Mouse (Mus musculus) CH12.LX (cell line): ENCODE measurements around the gene Krt24. TPM values are rescaled to one million over a fixed set of nuclear protein-coding genes. Genes with fewer than 3 reads are reported as not detected.

ENCODE experiments used
- DNase-seq: peaks from one replicate; pipeline ENCODE4 v3.0.0-alpha.2; 2013; ENCODE audit errors: extremely low read depth
- H3K27ac ChIP-seq: 2 replicates; pipeline ENCODE4 v1.5.1; 2012; ENCODE audit warnings: low read depth, mild to moderate bottlenecking, control low read depth, moderate library complexity; ENCODE audit not compliant: insufficient read depth
- H3K27me3 ChIP-seq: replicated peaks from 2 replicates; pipeline ENCODE3; 2012; ENCODE audit warnings: inconsistent platforms
- H3K36me3 ChIP-seq, 2 experiments: replicated peaks in 1 of 2; 2 replicates each; pipeline versions ENCODE3 to v1.6.1; 2012; ENCODE audit warnings: inconsistent platforms in 1 of 2, low read length in 1 of 2, mild to moderate bottlenecking in 1 of 2, mixed read lengths in 1 of 2, moderate library complexity in 1 of 2; ENCODE audit not compliant: control insufficient read depth in 1 of 2, insufficient read depth in 1 of 2
- H3K4me1 ChIP-seq, 2 experiments: 2 replicates each; pipeline ENCODE4 v1.6.1; 2012; ENCODE audit warnings: inconsistent platforms in 1 of 2, moderate library complexity in 1 of 2; ENCODE audit not compliant: insufficient read depth in 2 of 2, control insufficient read depth in 1 of 2
- H3K4me2 ChIP-seq: 2 replicates; pipeline ENCODE4 v1.6.1; 2012; ENCODE audit warnings: low read depth, mild to moderate bottlenecking, control low read depth; ENCODE audit not compliant: poor library complexity, insufficient read depth, severe bottlenecking
- H3K4me3 ChIP-seq, 3 experiments: fragments of 150-350 bp in 1 of 3; sonication (generic) in 1 of 3; replicated peaks in 1 of 3; 2 replicates each; pipeline versions ENCODE3 to v1.5.1; 2011 to 2012; ENCODE audit warnings: low read depth in 2 of 3, low read length in 2 of 3, mild to moderate bottlenecking in 2 of 3, moderate library complexity in 2 of 3, control low read depth in 1 of 3, improper control_type of control experiment in 1 of 3, inconsistent platforms in 1 of 3, mixed read lengths in 1 of 3; ENCODE audit not compliant: poor library complexity in 1 of 3
- H3K79me2 ChIP-seq: replicated peaks from 2 replicates; pipeline ENCODE4 v1.6.1; 2012; ENCODE audit warnings: mild to moderate bottlenecking, moderate library complexity; ENCODE audit not compliant: control insufficient read depth, poor library complexity, insufficient read depth, severe bottlenecking; ENCODE audit errors: extremely low read depth
- H3K9ac ChIP-seq: 2 replicates; pipeline ENCODE4 v1.6.1; 2012; ENCODE audit warnings: low read depth, mild to moderate bottlenecking, control low read depth, moderate library complexity; ENCODE audit not compliant: insufficient read depth
- H3K9me3 ChIP-seq: replicated peaks from 2 replicates; pipeline ENCODE3; 2012; ENCODE audit warnings: low read length, inconsistent platforms, mixed read lengths
- CTCF ChIP-seq, 2 experiments: IDR thresholded peaks in 1 of 2; conservative IDR thresholded peaks in 1 of 2; 2 replicates each; pipeline ENCODE4 v1.5.1; 2011 to 2012; ENCODE audit warnings: low read depth in 2 of 2, low read length in 2 of 2, improper control_type of control experiment in 1 of 2, inconsistent platforms in 1 of 2, mild to moderate bottlenecking in 1 of 2, moderate library complexity in 1 of 2
- E2F4 ChIP-seq: IDR thresholded peaks from 2 replicates; pipeline ENCODE4 v1.6.1; 2011; ENCODE audit warnings: low read depth, low read length, improper control_type of control experiment; ENCODE audit not compliant: insufficient replicate concordance
- ELF1 ChIP-seq: IDR thresholded peaks from 2 replicates; pipeline ENCODE4 v1.6.1; 2014; ENCODE audit warnings: low read depth, mild to moderate bottlenecking, inconsistent platforms, low read length, improper control_type of control experiment
- EP300 ChIP-seq: IDR thresholded peaks from 2 replicates; pipeline ENCODE4 v1.6.1; 2011; ENCODE audit warnings: low read length, improper control_type of control experiment
- ETS1 ChIP-seq: conservative IDR thresholded peaks from 2 replicates; pipeline ENCODE4 v1.6.1; 2012; ENCODE audit warnings: low read depth, mild to moderate bottlenecking, inconsistent platforms, low read length, improper control_type of control experiment, moderate library complexity
- GABPA ChIP-seq: IDR thresholded peaks from 2 replicates; pipeline ENCODE4 v1.6.1; 2012; ENCODE audit warnings: low read depth, low read length, improper control_type of control experiment, inconsistent platforms; ENCODE audit not compliant: insufficient replicate concordance
- IRF4 ChIP-seq: IDR thresholded peaks from 2 replicates; pipeline ENCODE4 v1.6.1; 2014; ENCODE audit warnings: low read depth, mild to moderate bottlenecking, inconsistent platforms, low read length, improper control_type of control experiment
- JUN ChIP-seq: IDR thresholded peaks from 2 replicates; pipeline ENCODE4 v1.6.1; 2011; ENCODE audit warnings: low read depth, mild to moderate bottlenecking, low read length, improper control_type of control experiment, moderate library complexity; ENCODE audit not compliant: insufficient read depth
- JUND ChIP-seq: conservative IDR thresholded peaks from 2 replicates; pipeline ENCODE4 v1.6.1; 2011; ENCODE audit warnings: low read depth, low read length, improper control_type of control experiment
- MAFK ChIP-seq: IDR thresholded peaks from 2 replicates; pipeline ENCODE4 v1.6.1; 2011; ENCODE audit warnings: low read length, improper control_type of control experiment; ENCODE audit not compliant: insufficient replicate concordance
- MEF2A ChIP-seq: IDR thresholded peaks from 2 replicates; pipeline ENCODE4 v1.6.1; 2014; ENCODE audit warnings: low read depth, mild to moderate bottlenecking, inconsistent platforms, low read length, improper control_type of control experiment, borderline replicate concordance
- MXI1 ChIP-seq: IDR thresholded peaks from 2 replicates; pipeline ENCODE4 v1.6.1; 2011; ENCODE audit warnings: mild to moderate bottlenecking, low read depth, low read length, improper control_type of control experiment
- MYC ChIP-seq: IDR thresholded peaks from 2 replicates; pipeline ENCODE4 v1.6.1; 2011; ENCODE audit warnings: low read depth, mild to moderate bottlenecking, improper control_type of control experiment, low read length
- NELFE ChIP-seq: IDR thresholded peaks from 2 replicates; pipeline ENCODE4 v1.6.1; 2011; ENCODE audit warnings: low read depth, low read length, improper control_type of control experiment
- NRF1 ChIP-seq: IDR thresholded peaks from 2 replicates; pipeline ENCODE4 v1.6.1; 2014; ENCODE audit warnings: low read depth, mild to moderate bottlenecking, inconsistent platforms, low read length, improper control_type of control experiment, moderate library complexity
- PAX5 ChIP-seq: IDR thresholded peaks from 2 replicates; pipeline ENCODE4 v1.6.1; 2012; ENCODE audit warnings: low read length, inconsistent platforms, mixed read lengths
- POLR2A ChIP-seq: IDR thresholded peaks from 2 replicates; pipeline ENCODE4 v1.6.1; 2011; ENCODE audit warnings: low read depth, mild to moderate bottlenecking, improper control_type of control experiment, low read length
- POLR2AphosphoS2 ChIP-seq: IDR thresholded peaks from 2 replicates; pipeline ENCODE4 v1.6.1; 2011; ENCODE audit warnings: low read depth, low read length, improper control_type of control experiment
- RAD21 ChIP-seq: IDR thresholded peaks from 2 replicates; pipeline ENCODE4 v1.6.1; 2011; ENCODE audit warnings: low read depth, mild to moderate bottlenecking, low read length, improper control_type of control experiment, moderate library complexity
- SMC3 ChIP-seq: IDR thresholded peaks from 2 replicates; pipeline ENCODE4 v1.6.1; 2011; ENCODE audit warnings: low read depth, low read length, improper control_type of control experiment
- TBP ChIP-seq: conservative IDR thresholded peaks from 2 replicates; pipeline ENCODE4 v1.6.1; 2011; ENCODE audit warnings: low read depth, low read length, improper control_type of control experiment
- TCF12 ChIP-seq: IDR thresholded peaks from 2 replicates; pipeline ENCODE4 v1.6.1; 2014; ENCODE audit warnings: low read depth, mild to moderate bottlenecking, inconsistent platforms, low read length, improper control_type of control experiment
- USF1 ChIP-seq: IDR thresholded peaks from 2 replicates; pipeline ENCODE4 v1.6.1; 2014; ENCODE audit warnings: low read depth, mild to moderate bottlenecking, inconsistent platforms, low read length, improper control_type of control experiment
- ZC3H11A ChIP-seq: IDR thresholded peaks from 2 replicates; pipeline ENCODE4 v1.6.1; 2012; ENCODE audit warnings: low read depth, mild to moderate bottlenecking, inconsistent platforms, low read length, improper control_type of control experiment
- ZKSCAN1 ChIP-seq: IDR thresholded peaks from 2 replicates; pipeline ENCODE4 v1.6.1; 2012; ENCODE audit warnings: low read depth, inconsistent platforms, low read length, improper control_type of control experiment, borderline replicate concordance
- ZMIZ1 ChIP-seq: IDR thresholded peaks from 2 replicates; pipeline ENCODE4 v1.6.1; 2012; ENCODE audit warnings: low read depth, mild to moderate bottlenecking, inconsistent platforms, low read length, improper control_type of control experiment
- ZNF384 ChIP-seq: IDR thresholded peaks from 2 replicates; pipeline ENCODE4 v1.6.1; 2012; ENCODE audit warnings: low read depth, low read length, improper control_type of control experiment, inconsistent platforms
- dilution Hi-C: fragments of 300-500 bp; cut with MboI; formaldehyde crosslinking; loops from 2 replicates; pipeline ENCODE4 v1.14.3; 2020; ENCODE audit warnings: low sequenced_read_pairs; ENCODE audit not compliant: extremely low pct_unique_long_range_greater_than_20kb, extremely low pct_ligation_motif_present
- in situ Hi-C: fragments of 300-500 bp; cut with MboI; formaldehyde crosslinking; loops from 3 replicates; pipeline ENCODE4 v1.14.3; 2019; ENCODE audit warnings: low sequenced_read_pairs, low pct_ligation_motif_present, low pct_unique_long_range_greater_than_20kb, mixed read lengths
- polyA plus RNA-seq: library from polyadenylated mRNA; unstranded; fragments of >175 nt; gene quantifications from 2 replicates; pipeline ENCODE4 v1.2.1, GENCODE M21; 2012; ENCODE audit warnings: low read depth; ENCODE audit not compliant: insufficient read length
- total RNA-seq, 2 experiments: library from RNA; depleted of rRNA; stranded (reverse); fragments of 300-350 nt in 1 of 2; fragments of >200 nt in 1 of 2; gene quantifications; 2 replicates each; pipeline ENCODE4 v1.2.3; 2012 to 2014

Gene Krt24
- total and polyA plus RNA-seq, 3 experiments, result not detected

- in situ Hi-C loops (no loop called here), dilution Hi-C loops (no loop called here)
Measured at GRCm38 (mm10) chr11:99269192-99269591, 15.9 kb downstream of the Krt24 start.

GRCm38 (mm10) chr11:99265796-99266195 is 19.3 kb downstream of the Krt24 start:
- H3K4me3 ChIP-seq, result no peak overlapping the region
- no peaks in the 10 kb centered on the region for H3K9me3 ChIP-seq
- no peak for DNase-seq
- peaks cover 2 to 6% of the 10 kb centered on the region in 2 experiments; a peak in 2 of 4 replicates for H3K4me1 ChIP-seq
- in situ Hi-C loops, result no loop called here
- H3K4me2 ChIP-seq, result no peak overlapping the region
- dilution Hi-C loops, result no loop called here
- no peak overlapping the region for H3K9ac ChIP-seq
- no peak for TF ChIP-seq NRF1
- no peak for TF ChIP-seq ZKSCAN1
- no peak for TF ChIP-seq GABPA
- TF ChIP-seq JUND, result no peak
- TF ChIP-seq USF1, result no peak
- no peak for TF ChIP-seq MAFK
- no peak for TF ChIP-seq POLR2AphosphoS2
- no peak for TF ChIP-seq MEF2A
- no peak for TF ChIP-seq TBP
- no peak for TF ChIP-seq ELF1
- TF ChIP-seq ETS1, result no peak
- no peak for TF ChIP-seq ZNF384
- no peak for TF ChIP-seq SMC3
- no peak for TF ChIP-seq JUN
- no peak for TF ChIP-seq NELFE
- no peak for TF ChIP-seq IRF4
- TF ChIP-seq CTCF (conservative IDR thresholded peaks at IDR 0.05 in 1 of 2, IDR thresholded peaks at IDR 0.05 in 1 of 2; ENCODE audit: low read depth in 2 of 2, low read length in 2 of 2), result no peak
- TF ChIP-seq MYC, result no peak
- no peak for TF ChIP-seq ZC3H11A
- TF ChIP-seq RAD21, result no peak
- H3K27me3 ChIP-seq, result peaks cover 8% of the 10 kb centered on the region
- H3K27ac ChIP-seq, result no peak overlapping the region
- H3K79me2 ChIP-seq, result no peaks in the 10 kb centered on the region
- H3K36me3 ChIP-seq, result no peaks in the 10 kb centered on the region

More at GRCm38 (mm10) chr11:99269192-99269591, 15.9 kb downstream of the Krt24 start:
- H3K36me3 ChIP-seq, result no peaks in the 10 kb centered on the region
- TF ChIP-seq RAD21 (no peak), POLR2A (no peak), TCF12 (no peak), MXI1 (no peak), IRF4 (no peak), EP300 (no peak), ELF1 (no peak), POLR2AphosphoS2 (no peak), ZMIZ1 (no peak), E2F4 (no peak), PAX5 (no peak), TBP (no peak), NELFE (no peak), JUND (no peak), CTCF (conservative IDR thresholded peaks at IDR 0.05 in 1 of 2, IDR thresholded peaks at IDR 0.05 in 1 of 2; ENCODE audit: low read depth in 2 of 2, low read length in 2 of 2) (no peak), ZC3H11A (no peak), MYC (no peak)
- no peak overlapping the region for H3K27ac ChIP-seq
- no peaks in the 10 kb centered on the region for H3K9me3 ChIP-seq
- H3K79me2 ChIP-seq, result no peaks in the 10 kb centered on the region
- no peak overlapping the region for H3K4me3 ChIP-seq
- H3K4me1 ChIP-seq, result peaks cover 5 to 6% of the 10 kb centered on the region in 2 experiments; a peak in 3 of 4 replicates
- peaks cover 15% of the 10 kb centered on the region for H3K27me3 ChIP-seq
- H3K9ac ChIP-seq, result no peak overlapping the region
- DNase-seq, result no peak
- no peak overlapping the region for H3K4me2 ChIP-seq
